Mouse (Mus musculus) heart, adult 2 months (tissue): ENCODE measurements around the gene Oaz2. TPM values are rescaled to one million over a fixed set of nuclear protein-coding genes. Genes with fewer than 3 reads are reported as not detected.

ENCODE experiments used
- DNase-seq, 2 experiments: peaks; one replicate each; pipeline ENCODE4 v3.0.0; 2021
- H3K27ac ChIP-seq: fragments of 200-600 bp; 2 replicates; pipeline ENCODE4 v1.8.1; 2022
- H3K27me3 ChIP-seq: fragments of 200-500 bp; 2 replicates; pipeline ENCODE4 v1.6.1; 2012; ENCODE audit warnings: mild to moderate bottlenecking, low read length, inconsistent platforms, mixed read lengths; ENCODE audit not compliant: control insufficient read depth, insufficient read depth
- H3K36me3 ChIP-seq: fragments of 200-500 bp; 2 replicates; pipeline ENCODE4 v1.6.1; 2012; ENCODE audit warnings: low read length, inconsistent platforms; ENCODE audit not compliant: control insufficient read depth, insufficient read depth
- H3K4me1 ChIP-seq: fragments of 200-500 bp; 2 replicates; pipeline ENCODE4 v1.6.1; 2011; ENCODE audit warnings: low read length; ENCODE audit not compliant: control insufficient read depth, insufficient read depth
- H3K4me3 ChIP-seq: fragments of 200-600 bp; 2 replicates; pipeline ENCODE4 v1.8.1; 2022
- H3K79me2 ChIP-seq: fragments of 200-500 bp; replicated peaks from 2 replicates; pipeline ENCODE4 v1.6.1; 2012; ENCODE audit warnings: mild to moderate bottlenecking, inconsistent platforms, low read length, moderate library complexity, mixed read lengths; ENCODE audit not compliant: control insufficient read depth, insufficient read depth
- H3K9ac ChIP-seq: fragments of 200-500 bp; 2 replicates; pipeline ENCODE4 v1.6.1; 2012; ENCODE audit warnings: low read depth, mild to moderate bottlenecking, control low read depth, inconsistent platforms, low read length, mixed read lengths
- CTCF ChIP-seq: fragments of 200-600 bp; IDR thresholded peaks from 2 replicates; pipeline ENCODE4 v1.8.1; 2022; ENCODE audit warnings: antibody characterized with exemption, mild to moderate bottlenecking, moderate library complexity
- EP300 ChIP-seq: fragments of 200-500 bp; IDR thresholded peaks from 2 replicates; pipeline ENCODE4 v1.6.1; 2011; ENCODE audit warnings: low read depth, low read length, control low read depth; ENCODE audit not compliant: insufficient read depth
- POLR2A ChIP-seq: fragments of 200-500 bp; IDR thresholded peaks from 2 replicates; pipeline ENCODE4 v1.6.1; 2011; ENCODE audit warnings: mild to moderate bottlenecking, low read depth, low read length, control low read depth; ENCODE audit not compliant: insufficient read depth
- WGBS: fragments of 180-500 bp; shearing (Covaris S2); methylation state at CpG from one replicate; pipeline ENCODE4 v1.1.7; 2018; 5-methylcytosine and 5-hydroxymethylcytosine counted together
- intact Hi-C: fragments of 180-260 bp; cut with DNase I; formaldehyde crosslinking; loops from one replicate; pipeline ENCODE4 v1.15.1; 2025
- polyA plus RNA-seq: library from polyadenylated mRNA; depleted of rRNA; stranded (reverse); fragments of >200 nt; gene quantifications from 2 replicates; pipeline ENCODE4 v1.2.3, GENCODE M21; 2012
- total RNA-seq, 2 experiments: library from RNA; stranded (reverse); gene quantifications; 2 replicates each; pipeline ENCODE4 v1.2.3; 2021

Gene Oaz2
- total and polyA plus RNA-seq, 3 experiments, result 154 to 218 (median 202) TPM

DNA sequence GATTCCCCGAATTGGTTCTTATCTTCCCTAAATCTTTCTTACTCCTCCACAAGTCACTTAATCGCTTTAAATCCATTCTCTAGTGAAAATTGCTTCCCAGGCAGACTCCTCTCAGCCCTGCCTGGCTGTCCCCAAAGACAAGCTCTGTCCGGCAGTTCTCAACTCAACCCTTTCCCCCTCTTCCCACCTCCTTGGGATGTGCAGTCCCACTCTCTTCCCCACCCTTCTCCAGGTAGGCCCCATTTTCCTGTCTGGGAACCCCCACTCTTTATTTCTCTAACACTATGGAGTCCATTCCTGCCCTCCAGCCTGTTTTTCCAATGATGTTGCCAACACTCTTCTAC, 9.3 kb downstream of the Oaz2 start:
- intact Hi-C loops, result loop anchor here (2.0 to 10.0 kb wide), 2 partner anchors 48 to 328 kb away; partner anchors contain the start of gene Rbpms2
- peak overlapping the region; percentile 84 for H3K27ac ChIP-seq
- DNase-seq, result no peak
- peaks cover 6% of the 10 kb centered on the region for H3K79me2 ChIP-seq
- no peak for TF ChIP-seq CTCF
- TF ChIP-seq EP300, result no peak
- no peak for TF ChIP-seq POLR2A
- peak overlapping the region; percentile 92 for H3K9ac ChIP-seq
- no peaks in the 10 kb centered on the region for H3K27me3 ChIP-seq
- H3K36me3 ChIP-seq, result peaks cover 36% of the 10 kb centered on the region
- peaks cover 25% of the 10 kb centered on the region for H3K4me1 ChIP-seq
- WGBS, result 1% methylated on average over 3 of the region's 3 CpGs
- H3K4me3 ChIP-seq, result peak overlapping the region; percentile 69

DNA sequence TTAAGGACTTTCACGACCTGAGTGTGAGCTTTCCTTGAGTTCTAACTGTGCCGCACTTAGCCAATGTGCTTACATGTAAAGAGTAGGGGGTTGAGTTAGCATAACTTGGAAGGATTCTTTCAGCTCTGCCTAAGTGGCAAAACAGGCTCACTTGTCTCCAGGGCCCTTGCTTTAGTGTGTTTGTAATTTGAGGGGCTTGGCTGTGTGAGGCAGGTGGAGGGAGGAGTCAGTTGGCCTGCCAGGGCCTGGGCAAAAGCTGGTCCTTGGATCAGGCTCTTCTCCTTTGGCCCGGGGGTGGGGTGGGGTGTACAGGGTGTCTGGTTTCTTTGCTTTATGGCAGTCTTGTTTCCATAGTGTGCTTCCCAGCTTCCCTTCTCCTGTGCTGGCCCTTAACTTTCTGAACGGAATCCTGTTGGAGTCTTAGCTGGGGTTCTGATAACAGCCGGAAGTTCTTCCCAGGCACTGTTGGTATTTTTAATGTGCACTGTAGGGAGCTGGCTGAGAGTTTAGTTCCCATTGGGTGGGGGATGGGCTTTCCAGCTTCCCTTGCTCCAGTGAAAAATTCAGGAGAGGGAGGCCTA, 11.5 kb downstream of the Oaz2 start:
- Histone ChIP-seq H3K9ac (peak overlapping the region; percentile 57), H3K4me3 (peak overlapping the region; percentile 69), H3K79me2 (peaks cover 10% of the 10 kb centered on the region), H3K36me3 (peaks cover 52% of the 10 kb centered on the region), H3K27ac (peak overlapping the region; percentile 84), H3K4me1 (peaks cover 28% of the 10 kb centered on the region), H3K27me3 (no peaks in the 10 kb centered on the region)
- TF ChIP-seq CTCF (no peak), POLR2A (no peak), EP300 (no peak)
- DNase-seq, result peak; percentile 56 to 70
- intact Hi-C loops, result loop anchor here (10.0 kb wide), 1 partner anchor 326 kb away; no protein-coding TSS in a partner anchor
- WGBS, result 9% methylated on average over 5 of the region's 5 CpGs

DNA sequence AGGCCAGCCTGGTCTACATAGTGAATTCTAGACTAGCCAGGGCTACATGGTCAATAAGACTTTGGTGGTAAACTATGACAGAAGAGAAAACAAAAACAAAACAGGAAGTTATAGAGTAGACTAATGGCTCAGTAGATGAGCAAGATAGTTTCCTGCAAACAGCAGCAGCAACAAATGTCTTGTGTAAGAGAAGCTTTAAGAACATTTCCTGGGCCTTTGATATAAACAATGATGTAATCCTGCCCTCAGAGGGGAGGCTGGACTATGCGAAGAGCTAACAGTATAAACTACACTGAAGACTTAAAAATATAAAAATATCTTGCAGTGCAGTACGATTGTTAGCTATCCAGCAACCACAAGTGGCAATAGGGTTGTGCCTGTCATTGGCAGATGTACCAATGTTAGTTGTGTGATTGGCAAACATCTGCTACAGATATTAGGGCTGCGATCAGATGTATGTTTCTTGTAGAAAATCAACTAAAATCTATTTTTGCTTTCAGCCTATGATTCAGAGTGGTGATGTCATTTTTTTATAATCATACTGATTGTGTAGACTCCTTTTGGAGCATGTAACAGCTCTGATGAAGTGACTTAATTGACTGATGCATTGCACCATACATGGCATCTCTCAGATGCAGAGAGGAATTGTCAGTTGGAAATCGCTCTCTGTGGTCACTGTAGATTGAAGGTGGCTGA, 13.3 kb downstream of the Oaz2 start:
- no peak for TF ChIP-seq POLR2A
- no peak for TF ChIP-seq CTCF
- no peak for TF ChIP-seq EP300
- WGBS, result 40% methylated on average over 4 of the region's 4 CpGs
- H3K9ac ChIP-seq, result no peak overlapping the region
- H3K79me2 ChIP-seq, result peaks cover 12% of the 10 kb centered on the region
- peak overlapping the region; percentile 84 for H3K27ac ChIP-seq
- H3K4me3 ChIP-seq, result no peak overlapping the region
- no peaks in the 10 kb centered on the region for H3K27me3 ChIP-seq
- H3K4me1 ChIP-seq, result peaks cover 27% of the 10 kb centered on the region
- peaks cover 61% of the 10 kb centered on the region for H3K36me3 ChIP-seq
- DNase-seq, result no peak
- intact Hi-C loops, result no loop called here

DNA sequence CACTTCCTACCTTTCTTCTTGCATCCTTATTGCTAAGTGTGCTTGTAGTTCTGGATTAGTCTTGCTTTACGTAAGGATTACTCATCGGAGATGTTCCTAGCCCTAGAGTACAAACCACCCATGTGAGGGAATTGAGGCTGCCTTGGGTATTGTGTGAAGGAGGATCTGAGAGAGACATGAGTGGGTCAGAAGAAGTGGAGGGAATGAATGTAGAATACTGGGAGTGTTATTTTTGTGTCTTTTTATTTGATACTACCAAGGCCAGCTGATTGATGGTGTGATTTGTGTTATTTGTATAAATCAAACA, 13.8 kb downstream of the Oaz2 start:
- Histone ChIP-seq H3K4me1 (peaks cover 27% of the 10 kb centered on the region), H3K36me3 (peaks cover 61% of the 10 kb centered on the region), H3K9ac (no peak overlapping the region), H3K79me2 (peaks cover 12% of the 10 kb centered on the region), H3K27ac (peak overlapping the region; percentile 84; the same call in 1 of the 2 replicates), H3K27me3 (no peaks in the 10 kb centered on the region), H3K4me3 (no peak overlapping the region)
- no peak for DNase-seq
- TF ChIP-seq CTCF, result no peak
- no peak for TF ChIP-seq EP300
- TF ChIP-seq POLR2A, result no peak
- 60% methylated on average over 2 of the region's 2 CpGs for WGBS
- intact Hi-C loops, result no loop called here

DNA sequence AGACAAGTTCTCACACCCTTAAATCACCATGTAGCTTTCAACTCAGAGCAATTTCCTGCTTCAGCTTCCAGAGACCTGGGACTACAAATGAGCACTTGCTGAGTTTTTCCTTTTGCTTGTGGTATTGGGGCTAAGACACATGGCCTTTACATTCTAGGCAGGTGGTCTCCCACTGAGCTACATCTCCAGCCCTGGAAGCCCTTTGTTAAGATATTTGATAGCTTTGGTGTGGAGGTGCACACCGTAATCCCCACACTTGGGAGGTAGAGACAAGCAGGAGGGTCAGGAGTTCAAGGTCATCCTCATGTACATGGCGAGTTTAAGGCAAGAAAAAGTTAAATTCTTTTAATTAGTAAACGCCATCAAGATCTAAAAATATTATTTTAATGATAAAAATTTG, 14.4 kb downstream of the Oaz2 start:
- Histone ChIP-seq H3K27ac (no peak overlapping the region), H3K79me2 (peaks cover 12% of the 10 kb centered on the region), H3K27me3 (no peaks in the 10 kb centered on the region), H3K4me1 (peaks cover 27% of the 10 kb centered on the region), H3K9ac (no peak overlapping the region), H3K4me3 (no peak overlapping the region), H3K36me3 (peaks cover 61% of the 10 kb centered on the region)
- WGBS, result 76% methylated on average over 3 of the region's 3 CpGs
- DNase-seq, result no peak
- intact Hi-C loops, result no loop called here
- TF ChIP-seq CTCF, result no peak
- TF ChIP-seq EP300, result no peak
- TF ChIP-seq POLR2A, result no peak

DNA sequence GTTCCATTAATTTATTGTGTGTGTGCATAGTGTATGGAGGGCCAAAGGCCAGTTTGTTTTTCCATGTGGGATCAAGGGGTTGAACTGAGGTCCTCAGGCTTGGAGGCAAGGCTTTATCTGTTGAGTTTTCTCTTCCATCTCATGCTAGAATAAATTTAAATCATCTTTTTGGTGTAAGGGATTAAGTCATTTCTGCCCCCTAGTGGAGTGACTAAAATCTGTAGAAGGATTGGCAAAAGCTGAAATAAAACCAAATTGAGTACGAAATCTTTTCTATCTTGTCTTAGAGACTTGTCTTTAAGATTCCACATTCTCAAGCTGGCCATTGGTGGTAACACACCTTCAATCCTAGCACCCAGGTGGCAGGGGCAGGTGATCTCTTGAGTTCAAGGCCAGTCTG, 15.2 kb downstream of the Oaz2 start:
- peak; percentile 78 for TF ChIP-seq CTCF
- TF ChIP-seq EP300, result no peak
- H3K4me1 ChIP-seq, result peaks cover 25% of the 10 kb centered on the region
- 53% methylated on average over 1 of the region's 1 CpGs for WGBS
- H3K36me3 ChIP-seq, result peaks cover 61% of the 10 kb centered on the region
- H3K27me3 ChIP-seq, result no peaks in the 10 kb centered on the region
- no peak for DNase-seq
- peaks cover 12% of the 10 kb centered on the region for H3K79me2 ChIP-seq
- no peak overlapping the region for H3K9ac ChIP-seq
- H3K27ac ChIP-seq, result no peak overlapping the region
- intact Hi-C loops, result loop anchor here (1.0 kb wide), 1 partner anchor 18 kb away; no protein-coding TSS in a partner anchor
- no peak overlapping the region for H3K4me3 ChIP-seq
